Mouse (Mus musculus) skeletal muscle tissue, postnatal 0 days (tissue): ENCODE results near the gene Nsl1. TPM values are rescaled to one million over a fixed set of nuclear protein-coding genes. Genes with fewer than 3 reads are reported as not detected.

ENCODE experiments used
- polyA plus RNA-seq: library from polyadenylated mRNA; unstranded; fragments of >200 nt; fragmentation: Nextera tagmentation; extraction: Ambion mirVana; gene quantifications from 2 replicates; pipeline ENCODE4 v1.2.1, GENCODE M21; 2015

The Nsl1 gene
- 2.9 and 3.3 TPM in 2 replicates for polyA plus RNA-seq

GRCm38 (mm10) chr1:191062781-191063485 is at the start of gene Nsl1, which contains the start of gene Tatdn3:
Gene Nsl1 (plus strand): TSS chr1:191063012.
Gene Tatdn3 (minus strand): TSS chr1:191062932.

GRCm38 (mm10) chr1:191026021-191026713 is 36.6 kb upstream of the Nsl1 start, which contains the start of gene Flvcr1:
Gene Flvcr1 (minus strand): TSS chr1:191026158.

GRCm38 (mm10) chr1:191036554-191037334 is 26.1 kb upstream of the Nsl1 start, which contains the start of gene Spata45:
Gene Spata45 (plus strand): TSS chr1:191036639.

GRCm38 (mm10) chr1:191097802-191098747 is 35.3 kb downstream of the Nsl1 start, which contains the start of gene Batf3:
Gene Batf3 (plus strand): TSS chr1:191097847.

Other genes starting within 250 kb of the Nsl1 start
- 6.7 and 7.6 TPM in 2 replicates for gene Rps6kc1, start 151.2 kb upstream of the Nsl1 start, polyA plus RNA-seq
- gene Angel2, start 137.9 kb upstream of the Nsl1 start, polyA plus RNA-seq = 24.6 and 25.7 TPM in 2 replicates
- gene Vash2, start 83.7 kb upstream of the Nsl1 start, polyA plus RNA-seq = 32.3 and 35.4 TPM in 2 replicates
- gene Flvcr1, start 36.9 kb upstream of the Nsl1 start, polyA plus RNA-seq = 2.6 and 3.2 TPM in 2 replicates
- not detected in 2 replicates for gene Spata45, start 26.4 kb upstream of the Nsl1 start, polyA plus RNA-seq
- gene Tatdn3, start 80 bp upstream of the Nsl1 start, polyA plus RNA-seq = 16.0 and 17.7 TPM in 2 replicates
- 1.5 and 1.6 TPM in 2 replicates for gene Batf3, start 34.8 kb downstream of the Nsl1 start, polyA plus RNA-seq
- gene Fam71a, start 101.8 kb downstream of the Nsl1 start, polyA plus RNA-seq = not detected in 2 replicates
- 6.7 and 8.2 TPM in 2 replicates for gene Atf3, start 155.0 kb downstream of the Nsl1 start, polyA plus RNA-seq